Mouse (Mus musculus) layer of hippocampus, adult 8-10 months (tissue): ENCODE data around the gene Dnah14. TPM values are rescaled to one million over a fixed set of nuclear protein-coding genes. Genes with fewer than 3 reads are reported as not detected.

Source experiments
- DNase-seq, 2 experiments: peaks; one replicate each; pipeline ENCODE4 v3.0.0; 2022; ENCODE audit warnings: low spot score in 2 of 2
- total RNA-seq, 4 experiments: library from RNA; stranded (reverse); gene quantifications; 2 replicates each; pipeline ENCODE4 v1.2.4; 2022

Dnah14 gene
- total RNA-seq, 4 experiments from 2014 or later: 0.25 to 1.8 (median 1.0) TPM

DNA sequence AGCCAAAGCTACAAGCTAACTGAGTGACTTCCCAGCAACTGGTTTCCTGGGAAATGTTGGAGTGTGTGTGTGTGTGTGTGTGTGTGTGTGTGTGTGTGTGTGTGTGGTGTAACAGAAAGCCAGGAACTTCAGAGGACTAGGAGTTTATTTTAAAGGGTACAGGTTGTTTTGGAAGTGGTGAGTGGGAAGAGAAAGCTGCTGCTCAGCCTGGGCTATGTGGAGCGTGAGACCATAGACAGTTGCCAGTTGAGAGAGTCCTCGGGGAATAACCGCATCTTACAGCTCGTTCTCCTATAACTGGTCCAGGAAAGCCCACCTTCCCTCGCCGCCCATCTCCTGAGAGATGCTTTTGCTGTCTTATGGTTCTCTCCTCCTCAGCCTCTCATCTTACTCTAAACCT lies 12.8 kb downstream of the Dnah14 start:
- peak in 1 of 2 experiments; percentile 4 for DNase-seq

GRCm38 (mm10) chr1:181599376-181599775 lies 23.0 kb downstream of the Dnah14 start:
- DNase-seq: no peak

GRCm38 (mm10) chr1:181611118-181611517 lies 34.8 kb downstream of the Dnah14 start:
- no peak for DNase-seq

DNA sequence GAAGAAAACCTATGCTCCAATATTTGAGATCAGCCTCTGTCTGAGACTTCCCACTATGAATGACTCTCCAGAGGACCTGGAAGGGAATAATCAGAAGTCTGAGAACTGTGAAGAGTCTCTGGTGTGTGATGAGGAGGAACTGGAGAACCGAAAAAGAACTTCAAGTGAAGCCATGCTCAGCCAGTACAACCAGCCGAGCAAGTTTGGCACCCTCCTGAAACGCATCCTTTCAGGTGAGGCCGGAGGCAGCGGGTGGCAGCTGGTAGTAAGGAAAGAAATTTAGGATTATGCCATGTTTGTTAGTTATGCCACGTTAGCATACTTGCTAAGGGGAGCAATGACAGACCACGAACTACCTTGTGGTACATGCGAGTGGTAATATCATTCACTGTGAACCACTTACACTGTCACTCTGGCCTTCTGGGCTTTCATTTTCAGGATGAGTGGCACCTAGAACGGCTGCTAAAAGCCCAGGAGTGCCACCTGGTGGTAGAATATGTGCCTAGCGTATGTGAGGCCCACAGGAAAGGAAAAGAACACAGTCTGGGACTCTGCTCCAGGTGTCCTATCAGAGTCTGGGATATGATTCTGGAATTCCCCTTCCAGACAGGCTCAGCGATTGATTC lies 39.6 kb downstream of the Dnah14 start:
- DNase-seq: peak; percentile 41 to 83

GRCm38 (mm10) chr1:181617332-181617731 lies 41.0 kb downstream of the Dnah14 start:
- no peak for DNase-seq

DNA sequence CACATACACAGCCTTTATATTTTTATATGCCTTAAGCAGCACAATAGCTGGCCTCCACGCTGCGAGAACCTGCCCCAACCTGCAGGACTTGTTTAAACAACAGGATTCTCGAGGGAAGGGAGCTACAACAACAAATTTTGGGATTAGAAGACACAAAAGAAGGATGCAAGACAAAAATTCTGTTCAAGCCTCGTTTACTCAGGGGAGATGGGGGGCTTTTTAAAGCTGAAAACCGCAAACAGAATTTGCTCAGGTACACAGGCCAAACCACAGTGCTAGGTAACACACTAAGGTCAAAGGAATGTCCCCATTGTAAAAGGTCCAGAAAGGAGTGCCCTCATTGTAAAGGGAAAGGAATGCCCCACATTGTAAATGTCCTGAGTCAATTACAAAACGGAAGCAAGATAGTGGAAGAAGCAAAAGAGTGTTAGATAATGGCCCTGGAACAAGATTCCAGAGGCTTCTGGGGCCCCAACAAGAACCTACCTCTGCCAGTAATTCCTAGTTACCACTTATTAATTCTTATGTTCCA lies 46.9 kb downstream of the Dnah14 start:
- DNase-seq: no peak

DNA sequence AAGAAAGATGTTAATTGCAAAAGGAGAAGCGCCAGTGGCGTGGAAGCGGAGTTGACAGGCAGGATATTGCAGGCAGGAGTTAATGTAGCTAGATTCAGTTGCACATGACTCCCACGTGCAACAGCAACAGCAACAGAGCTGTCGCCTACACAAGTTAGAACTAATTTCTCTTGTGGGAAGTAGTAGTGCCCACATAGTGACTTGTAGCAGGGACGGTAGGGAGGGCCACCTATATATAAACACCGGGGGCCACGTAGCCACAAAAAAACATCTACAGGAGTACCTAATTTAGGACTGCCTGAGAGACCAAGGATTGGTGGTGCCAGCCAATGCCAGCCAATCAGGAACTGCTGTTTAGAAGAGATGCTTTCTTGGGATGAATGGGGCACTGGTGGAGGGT lies 48.5 kb downstream of the Dnah14 start:
- peak; percentile 15 to 19 for DNase-seq

DNA sequence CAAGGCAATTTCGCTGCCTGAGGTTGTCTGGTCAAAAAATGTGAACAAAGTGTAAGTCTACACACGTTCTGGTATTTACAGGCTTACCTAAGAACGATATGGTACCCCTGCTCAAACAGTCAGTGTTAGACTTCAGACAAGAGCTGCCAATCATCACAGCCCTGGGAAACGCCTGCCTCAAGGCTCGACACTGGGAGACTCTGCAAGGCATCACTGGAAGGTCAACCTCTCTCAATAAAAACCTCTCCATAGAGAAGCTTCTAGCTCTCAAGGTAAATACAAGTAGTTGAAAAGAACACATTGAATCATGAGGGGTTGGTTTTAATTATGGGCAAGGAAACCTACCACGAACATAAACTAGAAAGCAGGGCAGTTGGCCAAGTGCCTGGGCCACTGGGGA lies 51.9 kb downstream of the Dnah14 start:
- DNase-seq: no peak

- DNase-seq: no peak
Measured at GRCm38 (mm10) chr1:181631371-181631770, 55.0 kb downstream of the Dnah14 start.

- DNase-seq: peak in 1 of 2 experiments; percentile 12
Measured at GRCm38 (mm10) chr1:181637997-181638713, 61.8 kb downstream of the Dnah14 start.

- no peak for DNase-seq
Measured at GRCm38 (mm10) chr1:181640383-181640782, 64.0 kb downstream of the Dnah14 start.

GRCm38 (mm10) chr1:181647467-181647866 lies 71.1 kb downstream of the Dnah14 start:
- no peak for DNase-seq

DNA sequence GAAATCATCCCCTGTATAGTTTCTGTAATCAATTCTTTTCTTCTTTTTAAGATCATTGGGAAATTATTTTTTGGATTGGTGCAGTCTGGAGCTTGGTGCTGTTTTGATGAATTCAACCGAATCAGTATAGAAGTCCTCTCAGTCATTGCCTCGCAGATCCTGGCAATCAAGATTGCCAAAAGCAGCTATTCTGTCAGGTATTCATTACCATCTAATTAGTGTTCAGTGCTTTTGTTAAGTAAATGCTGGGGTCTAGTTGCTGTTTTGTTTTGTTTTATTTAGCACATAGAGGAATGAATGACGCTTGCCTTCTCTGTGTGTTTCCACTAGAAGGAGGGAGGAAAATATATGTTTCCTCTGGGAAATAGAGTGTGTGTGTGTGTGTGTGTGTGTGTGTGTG lies 77.1 kb downstream of the Dnah14 start:
- DNase-seq: no peak

- no peak for DNase-seq
Measured at GRCm38 (mm10) chr1:181656421-181656820, 80.1 kb downstream of the Dnah14 start.

GRCm38 (mm10) chr1:181666801-181667200 lies 90.4 kb downstream of the Dnah14 start:
- DNase-seq: no peak

GRCm38 (mm10) chr1:181694729-181695498 lies 118.6 kb downstream of the Dnah14 start:
- DNase-seq: no peak

- peak in 1 of 2 experiments; percentile 10 for DNase-seq
Measured at GRCm38 (mm10) chr1:181728707-181729106, 152.3 kb downstream of the Dnah14 start.

DNA sequence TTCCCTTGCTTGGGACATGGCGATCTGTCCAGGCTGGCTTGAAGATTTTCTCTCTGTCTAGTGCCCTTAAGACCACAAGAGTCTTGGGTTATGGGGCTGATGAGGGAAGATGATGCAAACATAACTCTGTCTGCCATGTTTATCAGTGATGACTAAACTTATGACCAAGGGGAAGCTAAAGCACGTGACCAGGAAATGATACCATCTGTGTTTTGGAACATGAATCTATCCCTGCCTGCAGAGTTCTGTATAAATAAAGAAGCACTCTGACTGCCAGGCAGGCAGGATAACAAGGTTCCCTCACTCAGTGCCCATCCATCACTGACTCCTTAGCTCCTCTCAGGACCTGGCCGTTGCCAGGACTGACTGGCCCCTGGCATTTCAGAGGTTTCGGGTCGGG lies 157.2 kb downstream of the Dnah14 start:
- DNase-seq: no peak

DNA sequence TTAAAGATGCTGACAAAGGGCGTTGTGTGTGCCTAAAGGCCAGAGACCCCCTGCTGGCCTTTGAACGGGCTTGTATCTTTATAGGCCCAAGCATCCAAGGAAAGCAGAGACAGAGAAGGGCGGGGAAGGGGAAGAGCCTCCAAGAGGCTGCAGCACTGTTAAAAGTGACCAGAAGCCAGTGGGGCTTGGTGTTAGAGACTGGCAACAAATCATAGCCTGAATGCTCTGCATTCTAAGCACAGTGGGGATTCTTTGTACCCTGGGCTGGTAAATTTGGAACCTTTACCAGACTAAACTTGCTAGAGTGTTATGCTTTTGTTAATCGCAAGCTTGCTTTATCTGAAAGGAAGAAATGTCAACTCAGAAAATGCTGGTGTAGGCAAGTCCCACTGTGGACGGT lies 163.9 kb downstream of the Dnah14 start:
- no peak for DNase-seq

DNA sequence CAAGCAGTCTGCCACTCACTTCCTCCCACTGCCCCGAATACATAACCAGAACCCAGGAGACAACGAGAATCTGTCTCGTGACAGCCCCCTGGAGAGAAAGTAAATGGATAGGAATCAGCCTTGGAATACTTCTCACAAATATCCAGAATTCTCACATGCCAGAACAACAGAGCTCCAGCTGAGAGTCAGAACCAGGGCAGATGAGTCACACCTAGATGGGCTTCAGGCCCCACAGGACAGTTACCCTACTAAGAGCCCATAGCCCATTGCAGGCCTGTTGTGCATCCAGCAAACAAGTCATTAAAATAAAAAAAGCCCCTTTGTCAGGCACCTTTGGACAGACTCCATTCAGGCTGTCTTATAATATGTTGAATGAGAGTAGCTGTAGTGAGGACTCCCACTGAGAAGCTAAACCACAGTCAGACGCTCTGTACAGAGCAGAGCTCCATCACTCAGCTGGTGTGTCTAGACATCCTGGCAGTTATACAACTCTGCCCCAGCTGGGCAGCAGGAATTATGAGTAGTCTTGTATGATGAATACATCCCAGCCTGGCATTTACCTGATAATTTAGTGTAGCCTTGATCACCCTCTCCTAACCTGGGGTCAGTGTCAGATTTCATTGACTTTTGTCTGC lies 166.0 kb downstream of the Dnah14 start:
- DNase-seq: no peak

DNA sequence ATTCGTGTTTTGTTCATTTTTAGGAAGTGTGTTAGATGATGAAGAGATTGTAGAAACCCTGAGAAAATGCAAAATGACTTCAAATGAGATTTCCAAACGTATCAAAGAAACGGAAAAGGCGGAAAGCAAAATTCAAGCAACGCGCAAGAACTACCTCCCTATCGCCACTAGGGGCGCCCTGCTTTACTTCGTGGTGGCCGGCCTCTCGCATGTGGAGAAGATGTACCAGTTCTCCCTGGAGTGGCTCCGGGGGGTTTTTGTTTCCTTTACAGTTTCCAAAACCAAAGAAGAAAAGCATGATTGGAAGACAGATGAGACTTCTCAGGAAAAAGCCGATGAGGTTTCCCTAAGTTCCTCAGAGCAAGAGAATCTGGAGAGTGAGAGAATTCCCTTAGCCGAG lies 193.0 kb downstream of the Dnah14 start:
- DNase-seq: no peak

- DNase-seq: no peak
Measured at GRCm38 (mm10) chr1:181771871-181772270, 195.5 kb downstream of the Dnah14 start.
